Mouse (Mus musculus) C2C12 (cell line): Measurements from ENCODE around the gene Spon1. TPM values are rescaled to one million over a fixed set of nuclear protein-coding genes. Genes with fewer than 3 reads are reported as not detected.

Experiments used
- H3K27me3 ChIP-seq: one replicate; pipeline ENCODE4 v1.6.1; 2011; ENCODE audit not compliant: control insufficient read depth, insufficient read depth, insufficient read length
- H3K36me3 ChIP-seq: one replicate; pipeline ENCODE4 v1.6.1; 2011; ENCODE audit not compliant: control insufficient read depth, insufficient read depth
- H3K4me3 ChIP-seq: one replicate; pipeline ENCODE4 v1.5.1; 2011; ENCODE audit warnings: mild to moderate bottlenecking, control low read depth; ENCODE audit not compliant: poor library complexity, insufficient read depth, severe bottlenecking
- H3K79me2 ChIP-seq: one replicate; pipeline ENCODE4 v1.6.1; 2011; ENCODE audit not compliant: control insufficient read depth, insufficient read depth
- H3K79me3 ChIP-seq: one replicate; pipeline ENCODE4 v1.6.1; 2011; ENCODE audit warnings: low read depth, control low read depth
- H3ac ChIP-seq: one replicate; pipeline ENCODE3; 2011; ENCODE audit warnings: low read depth; ENCODE audit not compliant: control insufficient read depth, insufficient read length
- CEBPB ChIP-seq: IDR thresholded peaks from one replicate; pipeline ENCODE4 v1.6.1; 2011; ENCODE audit warnings: low read depth, mild to moderate bottlenecking, control low read depth, moderate library complexity
- CTCF ChIP-seq: IDR thresholded peaks from one replicate; pipeline ENCODE4 v1.5.1; 2011; ENCODE audit not compliant: control insufficient read depth, insufficient read depth, insufficient read length
- FOSL1 ChIP-seq: IDR thresholded peaks from one replicate; pipeline ENCODE4 v1.8.0; 2011; ENCODE audit warnings: mild to moderate bottlenecking, low read length; ENCODE audit not compliant: poor library complexity, insufficient read depth, severe bottlenecking
- MAX ChIP-seq: IDR thresholded peaks from one replicate; pipeline ENCODE4 v1.6.1; 2011; ENCODE audit warnings: mild to moderate bottlenecking, control low read depth
- MYOD1 ChIP-seq: IDR thresholded peaks from one replicate; pipeline ENCODE4 v1.6.1; 2011; ENCODE audit warnings: low read depth; ENCODE audit not compliant: control insufficient read depth, insufficient read length
- MYOG ChIP-seq: IDR thresholded peaks from one replicate; pipeline ENCODE4 v1.6.1; 2011; ENCODE audit not compliant: control insufficient read depth, insufficient read length; ENCODE audit errors: extremely low read depth
- USF1 ChIP-seq: IDR thresholded peaks from one replicate; pipeline ENCODE4 v1.6.1; 2011; ENCODE audit warnings: low read depth, mild to moderate bottlenecking, control low read depth, moderate library complexity
- polyA plus RNA-seq: library from polyadenylated mRNA; unstranded; fragments of >200 nt; fragmentation: generic; extraction: Trizol; gene quantifications from one replicate; pipeline ENCODE4 v1.2.1, GENCODE M21; 2012; ENCODE audit warnings: missing spikeins

Spon1 gene
- polyA plus RNA-seq, 1 experiment = 0.06 TPM

DNA sequence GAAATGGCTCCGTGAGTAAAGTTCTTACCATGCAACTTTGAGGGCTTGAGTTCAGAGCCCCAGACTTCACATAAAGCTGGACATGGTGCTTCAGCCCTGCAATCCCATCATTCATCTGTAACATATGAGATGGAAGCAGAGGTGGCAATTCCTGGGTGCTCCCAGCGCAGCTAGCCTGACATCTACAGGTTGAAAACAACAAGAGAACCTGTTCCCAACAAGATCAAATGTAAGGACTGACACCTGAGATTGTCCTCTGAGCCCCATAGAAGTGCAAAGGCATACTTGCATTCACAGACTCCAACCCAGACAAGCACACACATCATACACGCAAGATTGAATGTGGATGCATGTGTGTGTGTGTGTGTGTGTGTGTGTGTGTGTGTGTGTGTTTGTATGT, 114.2 kb downstream of the Spon1 start:
- H3K4me3 ChIP-seq = no peak overlapping the region
- H3K36me3 ChIP-seq = no peaks in the 10 kb centered on the region
- TF ChIP-seq CEBPB (no peak), FOSL1 (no peak), MYOG (no peak), USF1 (no peak), MAX (no peak)
- H3K79me2 ChIP-seq = no peaks in the 10 kb centered on the region
- H3ac ChIP-seq = no peak overlapping the region
- H3K27me3 ChIP-seq = no peaks in the 10 kb centered on the region
- H3K79me3 ChIP-seq = no peaks in the 10 kb centered on the region

DNA sequence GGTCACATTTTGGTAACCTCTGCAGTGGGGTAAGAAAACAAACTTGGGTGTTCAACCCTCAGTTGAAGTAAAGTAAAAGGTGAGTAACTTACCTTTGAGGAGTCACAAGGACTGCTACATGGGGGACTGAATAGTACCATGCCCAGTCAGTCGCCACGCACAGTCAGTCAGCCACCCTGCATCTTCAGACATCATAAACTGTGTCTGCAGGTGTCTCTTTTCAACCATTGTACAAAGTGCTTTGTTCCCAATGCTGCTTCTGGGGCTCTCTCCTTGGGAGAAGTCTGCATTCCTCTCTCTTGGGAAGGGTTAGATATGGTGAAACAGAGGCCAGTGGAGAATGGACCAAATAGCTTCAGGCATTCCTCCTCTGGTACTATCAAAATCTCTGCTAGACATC, 125.0 kb downstream of the Spon1 start:
- Histone ChIP-seq H3K27me3 (peaks cover 7% of the 10 kb centered on the region), H3ac (no peak overlapping the region), H3K4me3 (no peak overlapping the region), H3K79me3 (no peaks in the 10 kb centered on the region), H3K36me3 (no peaks in the 10 kb centered on the region), H3K79me2 (no peaks in the 10 kb centered on the region)
- TF ChIP-seq MAX = no peak
- TF ChIP-seq CEBPB = no peak
- TF ChIP-seq CTCF = no peak
- TF ChIP-seq MYOG = no peak
- TF ChIP-seq USF1 = no peak
- TF ChIP-seq MYOD1 = no peak
- no peak for TF ChIP-seq FOSL1

DNA sequence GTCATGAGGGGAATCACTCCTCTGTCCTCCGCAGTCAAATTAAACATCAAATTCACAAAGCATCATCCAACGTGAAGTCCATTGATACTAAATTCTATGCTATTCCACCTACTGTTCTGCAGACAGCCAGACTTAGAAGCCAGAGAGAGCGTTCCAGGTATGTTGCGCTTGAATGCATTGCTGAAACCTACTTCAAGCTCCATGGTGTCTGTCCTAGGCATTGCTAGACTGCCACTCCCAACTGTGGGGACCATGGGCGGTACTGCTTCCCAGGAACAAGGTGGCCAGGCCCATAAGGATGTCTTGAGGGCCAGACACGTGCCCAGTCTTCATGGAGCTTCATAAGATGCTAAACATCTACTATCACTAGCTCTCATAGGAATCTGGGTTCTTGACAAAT, 125.7 kb downstream of the Spon1 start:
- Histone ChIP-seq H3K79me2 (no peaks in the 10 kb centered on the region), H3ac (no peak overlapping the region), H3K36me3 (no peaks in the 10 kb centered on the region), H3K4me3 (no peak overlapping the region), H3K79me3 (no peaks in the 10 kb centered on the region), H3K27me3 (peaks cover 7% of the 10 kb centered on the region)
- TF ChIP-seq USF1 (no peak), CEBPB (no peak)

DNA sequence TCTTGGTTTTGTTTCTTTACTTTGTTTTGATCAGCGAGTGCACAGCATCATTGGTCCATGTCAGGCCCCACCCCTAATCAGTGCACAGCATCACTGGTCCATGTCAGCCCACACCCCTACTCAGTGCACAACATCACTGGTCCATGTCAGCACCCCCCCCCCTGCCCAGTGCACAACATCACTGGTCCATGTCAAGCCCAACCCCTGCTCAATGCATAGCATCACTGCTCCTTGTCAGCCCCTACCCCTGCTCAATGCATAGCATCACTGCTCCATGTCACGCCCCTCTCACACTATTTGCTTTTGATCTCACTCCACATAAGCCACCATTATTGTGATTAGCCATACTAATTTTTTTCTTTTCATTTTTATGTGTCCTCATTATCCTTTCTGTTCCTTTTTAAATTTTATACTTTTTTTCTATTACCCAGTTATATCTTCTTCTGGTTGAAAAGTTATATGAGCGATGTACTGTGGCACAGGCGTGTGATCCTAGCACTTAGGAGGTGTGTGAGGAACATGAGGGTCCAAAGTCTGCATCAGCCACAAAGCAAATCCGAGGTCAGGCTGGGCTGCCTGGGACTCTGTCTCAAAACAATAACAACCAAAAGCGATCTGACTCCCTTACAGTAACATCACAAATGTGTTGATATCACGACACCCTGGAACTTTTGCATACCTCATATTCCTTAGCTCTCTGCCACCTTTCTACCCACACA, 128.3 kb downstream of the Spon1 start:
- TF ChIP-seq FOSL1 (no peak), MAX (no peak), MYOG (no peak), CTCF (no peak), MYOD1 (no peak), CEBPB (no peak)
- H3K79me3 ChIP-seq = no peaks in the 10 kb centered on the region
- H3K79me2 ChIP-seq = no peaks in the 10 kb centered on the region
- no peaks in the 10 kb centered on the region for H3K36me3 ChIP-seq
- H3K4me3 ChIP-seq = no peak overlapping the region
- H3ac ChIP-seq = no peak overlapping the region
- H3K27me3 ChIP-seq = no peaks in the 10 kb centered on the region

DNA sequence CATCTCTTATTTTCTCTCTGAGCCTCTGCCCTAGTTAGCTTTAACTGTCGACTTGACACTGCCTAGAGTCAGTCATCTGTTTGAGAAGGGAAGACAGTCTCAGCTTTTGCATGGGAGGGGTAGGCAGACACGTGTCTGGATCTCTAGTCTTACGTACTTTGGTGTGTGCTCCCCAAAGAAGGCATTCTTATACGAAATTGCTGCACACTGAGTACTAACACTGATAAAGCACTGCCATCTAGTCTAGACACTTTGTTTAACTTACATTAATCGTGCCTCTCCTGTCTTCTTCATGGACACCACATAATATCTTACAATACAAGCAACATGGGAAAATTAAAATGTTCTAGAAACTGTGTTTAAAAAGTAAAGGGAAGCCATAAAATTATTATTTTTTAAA, 129.5 kb downstream of the Spon1 start:
- Histone ChIP-seq H3K4me3 (no peak overlapping the region), H3K79me3 (no peaks in the 10 kb centered on the region), H3K36me3 (no peaks in the 10 kb centered on the region), H3K79me2 (no peaks in the 10 kb centered on the region), H3K27me3 (no peaks in the 10 kb centered on the region), H3ac (no peak overlapping the region)
- TF ChIP-seq MYOG = no peak
- no peak for TF ChIP-seq USF1
- TF ChIP-seq CTCF = no peak
- no peak for TF ChIP-seq MYOD1

DNA sequence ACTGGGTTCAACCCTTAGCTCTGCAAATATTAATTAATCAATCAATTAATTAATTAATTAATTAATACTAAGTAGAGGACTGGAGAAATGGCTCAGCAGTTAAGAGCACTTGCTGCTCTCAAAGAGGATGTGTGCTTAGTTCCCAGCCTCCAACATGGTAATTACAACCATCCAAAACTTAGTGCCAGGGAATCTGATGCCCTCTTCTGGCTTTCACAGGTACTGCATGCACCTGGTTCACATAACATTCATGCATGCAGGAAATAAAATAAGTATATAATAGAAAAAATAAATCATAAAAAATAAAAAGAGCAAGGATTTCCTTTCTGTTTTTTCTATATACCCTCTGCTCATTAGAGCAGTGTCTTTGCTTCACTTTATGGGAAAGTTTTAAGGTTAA, 132.6 kb downstream of the Spon1 start:
- Histone ChIP-seq H3K27me3 (no peaks in the 10 kb centered on the region), H3K79me2 (no peaks in the 10 kb centered on the region), H3K4me3 (no peak overlapping the region), H3K36me3 (no peaks in the 10 kb centered on the region), H3ac (no peak overlapping the region), H3K79me3 (no peaks in the 10 kb centered on the region)
- TF ChIP-seq CEBPB = no peak
- TF ChIP-seq MYOG = no peak
- TF ChIP-seq MAX = no peak
- TF ChIP-seq CTCF = no peak
- no peak for TF ChIP-seq MYOD1
- TF ChIP-seq USF1 = no peak
- no peak for TF ChIP-seq FOSL1
